ENCODE assay signal across 8 mouse cellular contexts in genomic region chr2:181680716-181681117, GRCm38 (mm10). TPM values are rescaled to one million over a fixed set of nuclear protein-coding genes. Genes with fewer than 3 reads are reported as not detected.
DNase-seq lines count a peak whose midpoint lies in the region; ATAC-seq lines count a peak whose summit lies in the region.

No protein-coding gene starts in this region.

- peak overlapping the region; percentile 80 for H3K4me3 ChIP-seq in heart, embryonic 13.5 days
- peak overlapping the region; percentile 63 for H3K4me3 ChIP-seq in midbrain, embryonic 14.5 days (replicated peaks; ENCODE audit: low read depth, low read length)

- H3K27me3 ChIP-seq in heart, embryonic 13.5 days (replicated peaks) = no peaks in the 10 kb centered on the region
- no peaks in the 10 kb centered on the region for H3K27me3 ChIP-seq in midbrain, embryonic 14.5 days (ENCODE audit: control insufficient read depth, insufficient read depth, low read length)

- no peak for ATAC-seq in heart, embryonic 13.5 days (ENCODE audit: extremely low read depth, insufficient number of reproducible peaks, low FRiP score, low TSS enrichment)
- peak; percentile 58 for ATAC-seq in CD4-positive, CD25-positive, alpha-beta regulatory T cell, adult 4 months
- peak; percentile 51 for ATAC-seq in inflammation-experienced regulatory T-cells, adult 6 months
- peak; percentile 21; the same call in 1 of the 2 replicates for ATAC-seq in midbrain, embryonic 14.5 days (ENCODE audit: low FRiP score, low TSS enrichment)

- WGBS in heart, embryonic 13.5 days = 17% methylated on average over 7 of the region's 7 CpGs
- 19% methylated on average over 7 of the region's 7 CpGs for WGBS in midbrain, embryonic 14.5 days

- no peak for DNase-seq in heart, postnatal 4 days
- peak; percentile 18 to 43 for DNase-seq in cerebellum, postnatal 36 days
- DNase-seq in midbrain, embryonic 14.5 days = no peak
- DNase-seq in spleen, postnatal 14 days (ENCODE audit: low spot score in 2 of 2) = no peak
- no peak for DNase-seq in natural killer cell, adult 2 months (ENCODE audit: low spot score in 2 of 2)

- H3K9ac ChIP-seq in heart, embryonic 13.5 days = peak overlapping the region; percentile 96
- H3K9ac ChIP-seq in midbrain, embryonic 14.5 days (replicated peaks; ENCODE audit: low read length) = peak overlapping the region; percentile 89

- peaks cover 2% of the 10 kb centered on the region for H3K36me3 ChIP-seq in heart, embryonic 13.5 days
- peaks cover under 1% of the 10 kb centered on the region for H3K36me3 ChIP-seq in midbrain, embryonic 14.5 days (ENCODE audit: control insufficient read depth, insufficient read depth, low read length)

- H3K4me2 ChIP-seq in heart, embryonic 13.5 days = peak overlapping the region; percentile 94
- peak overlapping the region; percentile 93 for H3K4me2 ChIP-seq in midbrain, embryonic 14.5 days (ENCODE audit: low read length)

- no peaks in the 10 kb centered on the region for H3K9me3 ChIP-seq in heart, embryonic 13.5 days
- no peaks in the 10 kb centered on the region for H3K9me3 ChIP-seq in midbrain, embryonic 14.5 days (ENCODE audit: control insufficient read depth, low read length)

- peaks cover 21% of the 10 kb centered on the region for H3K4me1 ChIP-seq in heart, embryonic 13.5 days
- H3K4me1 ChIP-seq in midbrain, embryonic 14.5 days (ENCODE audit: control insufficient read depth, insufficient read depth, low read length) = peaks cover 6% of the 10 kb centered on the region

- H3K27ac ChIP-seq in heart, embryonic 13.5 days (replicated peaks) = peak overlapping the region; percentile 63
- peak overlapping the region; percentile 64; the same call in 1 of the 2 replicates for H3K27ac ChIP-seq in midbrain, embryonic 14.5 days (replicated peaks; ENCODE audit: low read depth, low read length)

RNA-seq across cellular contexts. Expression of gene Tcea2, which starts 0.6 kb away (rescaled TPM):
- 15.2 and 17.1 TPM in 2 replicates for polyA plus RNA-seq in heart, embryonic 13.5 days (2015; fragmentation: Nextera tagmentation; extraction: Ambion mirVana)
- 10 to 100 TPM in 1 of 2 experiments, 1 to 10 TPM in 1; 9.9 to 11.1 TPM for total RNA-seq in heart, postnatal 4 days (2021)
- polyA plus RNA-seq in CD4-positive, CD25-positive, alpha-beta regulatory T cell, adult 4 months (2017; shearing (Covaris generic)) = 10 to 100 TPM; 14.3 to 16.0 TPM
- polyA plus RNA-seq in inflammation-experienced regulatory T-cells, adult 6 months (2017; shearing (Covaris generic)) = 10 to 100 TPM in 2 of 3 experiments, 1 to 10 TPM in 1; 6.4 to 19.9 (median 17.5) TPM
- polyA plus RNA-seq in midbrain, embryonic 14.5 days (2014; fragmentation: Nextera tagmentation; extraction: Ambion mirVana) = 37.4 and 44.9 TPM in 2 replicates

RNA-seq across cellular contexts. Expression of gene Sox18, which starts 9.3 kb away (rescaled TPM):
- polyA plus RNA-seq in heart, embryonic 13.5 days (2015; fragmentation: Nextera tagmentation; extraction: Ambion mirVana) = 34.7 and 36.1 TPM in 2 replicates
- 10 to 100 TPM; 75.9 to 80.3 TPM for total RNA-seq in heart, postnatal 4 days (2021)
- polyA plus RNA-seq in CD4-positive, CD25-positive, alpha-beta regulatory T cell, adult 4 months (2017; shearing (Covaris generic)) = not detected
- not detected for polyA plus RNA-seq in inflammation-experienced regulatory T-cells, adult 6 months (2017; shearing (Covaris generic))
- 10.6 and 16.3 TPM in 2 replicates for polyA plus RNA-seq in midbrain, embryonic 14.5 days (2014; fragmentation: Nextera tagmentation; extraction: Ambion mirVana)

RNA-seq across cellular contexts. Expression of gene Rgs19, which starts 13.1 kb away (rescaled TPM):
- 43.5 and 44.2 TPM in 2 replicates for polyA plus RNA-seq in heart, embryonic 13.5 days (2015; fragmentation: Nextera tagmentation; extraction: Ambion mirVana)
- 10 to 100 TPM; 11.3 to 15.8 TPM for total RNA-seq in heart, postnatal 4 days (2021)
- polyA plus RNA-seq in CD4-positive, CD25-positive, alpha-beta regulatory T cell, adult 4 months (2017; shearing (Covaris generic)) = 100 to 1,000 TPM; 174 to 198 TPM
- 100 to 1,000 TPM; 154 to 182 (median 170) TPM for polyA plus RNA-seq in inflammation-experienced regulatory T-cells, adult 6 months (2017; shearing (Covaris generic))
- 57.0 and 72.9 TPM in 2 replicates for polyA plus RNA-seq in midbrain, embryonic 14.5 days (2014; fragmentation: Nextera tagmentation; extraction: Ambion mirVana)

RNA-seq across cellular contexts. Expression of gene Lkaaear1, which starts 17.5 kb away (rescaled TPM):
- polyA plus RNA-seq in heart, embryonic 13.5 days (2015; fragmentation: Nextera tagmentation; extraction: Ambion mirVana) = not detected in 2 replicates
- total RNA-seq in heart, postnatal 4 days (2021) = not detected
- polyA plus RNA-seq in CD4-positive, CD25-positive, alpha-beta regulatory T cell, adult 4 months (2017; shearing (Covaris generic)) = not detected
- polyA plus RNA-seq in inflammation-experienced regulatory T-cells, adult 6 months (2017; shearing (Covaris generic)) = not detected
- not detected in 2 replicates for polyA plus RNA-seq in midbrain, embryonic 14.5 days (2014; fragmentation: Nextera tagmentation; extraction: Ambion mirVana)

RNA-seq across cellular contexts. Expression of gene Gm29797, which starts 23.9 kb away (rescaled TPM):
- 0.27 TPM in 1 of 2 replicates, not detected in the other for polyA plus RNA-seq in heart, embryonic 13.5 days (2015; fragmentation: Nextera tagmentation; extraction: Ambion mirVana)
- not detected for total RNA-seq in heart, postnatal 4 days (2021)
- polyA plus RNA-seq in CD4-positive, CD25-positive, alpha-beta regulatory T cell, adult 4 months (2017; shearing (Covaris generic)) = not detected
- not detected for polyA plus RNA-seq in inflammation-experienced regulatory T-cells, adult 6 months (2017; shearing (Covaris generic))
- polyA plus RNA-seq in midbrain, embryonic 14.5 days (2014; fragmentation: Nextera tagmentation; extraction: Ambion mirVana) = not detected in 2 replicates

Comparison
In these comparisons a context has a peak if more than half of its experiments do, and no peak if none do; other contexts are left out.
1. DNase-seq: peak in cerebellum, postnatal 36 days (2 of 2); none in heart, postnatal 4 days (single experiment), midbrain, embryonic 14.5 days (single experiment), spleen, postnatal 14 days (0 of 2) and natural killer cell, adult 2 months (0 of 2).
2. RNA of gene Sox18, which starts 9.3 kb away (polyA plus RNA-seq): 34.7 to 36.1 TPM in heart, embryonic 13.5 days and 10.6 to 16.3 TPM in midbrain, embryonic 14.5 days; not detected in CD4-positive, CD25-positive, alpha-beta regulatory T cell, adult 4 months and not detected in inflammation-experienced regulatory T-cells, adult 6 months; every median in the first group is over 10 times any median in the second.